Mouse (Mus musculus) lung, postnatal 0 days (tissue): ENCODE data around the gene Muc1. TPM values are rescaled to one million over a fixed set of nuclear protein-coding genes. Genes with fewer than 3 reads are reported as not detected.

Experiments used
- ATAC-seq: fragments of 200-750 bp; cut with Nextera tagmentation; 2 replicates; pipeline ENCODE4 v1.8.0; 2017; ENCODE audit warnings: moderate library complexity
- DNase-seq: peaks from one replicate; pipeline ENCODE4 v3.0.0-alpha.2; 2016; ENCODE audit warnings: low spot score
- H3K27ac ChIP-seq: fragments of 300-500 bp; sonication (generic); 2 replicates; pipeline ENCODE4 v1.5.1; 2014; ENCODE audit warnings: antibody characterized with exemption, mild to moderate bottlenecking, low read length, mixed read lengths
- H3K27me3 ChIP-seq: fragments of 300-500 bp; sonication (generic); replicated peaks from 2 replicates; pipeline ENCODE4 v1.6.1; 2014; ENCODE audit warnings: low read length, mixed read lengths; ENCODE audit not compliant: insufficient read depth
- H3K36me3 ChIP-seq: fragments of 300-500 bp; sonication (generic); 2 replicates; pipeline ENCODE4 v1.6.1; 2014; ENCODE audit warnings: low read length, mixed read lengths; ENCODE audit not compliant: insufficient read depth
- H3K4me1 ChIP-seq: fragments of 300-500 bp; sonication (generic); 2 replicates; pipeline ENCODE4 v1.6.1; 2014; ENCODE audit warnings: antibody characterized with exemption, low read depth, low read length, mixed read lengths; ENCODE audit not compliant: insufficient read depth
- H3K4me2 ChIP-seq: fragments of 300-500 bp; sonication (generic); replicated peaks from 2 replicates; pipeline ENCODE4 v1.6.1; 2014; ENCODE audit warnings: low read depth, mild to moderate bottlenecking, low read length, moderate library complexity, mixed read lengths
- H3K4me3 ChIP-seq: fragments of 300-500 bp; sonication (generic); 2 replicates; pipeline ENCODE4 v1.5.1; 2014; ENCODE audit warnings: low read depth, low read length
- H3K9ac ChIP-seq: fragments of 300-500 bp; sonication (generic); replicated peaks from 2 replicates; pipeline ENCODE4 v1.6.1; 2014; ENCODE audit warnings: low read depth, mild to moderate bottlenecking
- H3K9me3 ChIP-seq: fragments of 300-500 bp; sonication (generic); 2 replicates; pipeline ENCODE4 v1.6.1; 2016; ENCODE audit warnings: low read length, mixed read lengths
- CTCF ChIP-seq: IDR thresholded peaks from 2 replicates; pipeline ENCODE4 v1.5.1; 2016; ENCODE audit warnings: antibody characterized with exemption, mild to moderate bottlenecking
- EP300 ChIP-seq: IDR thresholded peaks from 2 replicates; pipeline ENCODE4 v1.6.1; 2016; ENCODE audit warnings: antibody characterized with exemption, mild to moderate bottlenecking, control low read depth
- WGBS: fragments of 180-500 bp; shearing (Covaris S2); extraction: QIAGEN DNeasy Blood & Tissue Kit; methylation state at CpG from one replicate; pipeline ENCODE4 v1.1.7; 2014; 5-methylcytosine and 5-hydroxymethylcytosine counted together
- polyA plus RNA-seq: library from polyadenylated mRNA; unstranded; fragments of >200 nt; fragmentation: Nextera tagmentation; extraction: Ambion mirVana; gene quantifications from 2 replicates; pipeline ENCODE4 v1.2.1, GENCODE M21; 2015

The Muc1 gene
- polyA plus RNA-seq, 1 experiment from 2014 or later: 307 TPM

- TF ChIP-seq CTCF: no peak
- no peak for TF ChIP-seq EP300
- peaks cover 11% of the 10 kb centered on the region for H3K4me1 ChIP-seq
- H3K27ac ChIP-seq: no peak overlapping the region
- no peak overlapping the region for H3K4me3 ChIP-seq
- H3K27me3 ChIP-seq: no peaks in the 10 kb centered on the region
- H3K9me3 ChIP-seq: no peaks in the 10 kb centered on the region
- WGBS: 53% methylated on average over 12 of the region's 12 CpGs
- no peak overlapping the region for H3K9ac ChIP-seq
- no peaks in the 10 kb centered on the region for H3K36me3 ChIP-seq
- no peak for ATAC-seq
- no peak for DNase-seq
- H3K4me2 ChIP-seq: peak overlapping the region; percentile 27
Observed at GRCm38 (mm10) chr3:89225321-89225815, 3.5 kb upstream of the Muc1 start.

DNA sequence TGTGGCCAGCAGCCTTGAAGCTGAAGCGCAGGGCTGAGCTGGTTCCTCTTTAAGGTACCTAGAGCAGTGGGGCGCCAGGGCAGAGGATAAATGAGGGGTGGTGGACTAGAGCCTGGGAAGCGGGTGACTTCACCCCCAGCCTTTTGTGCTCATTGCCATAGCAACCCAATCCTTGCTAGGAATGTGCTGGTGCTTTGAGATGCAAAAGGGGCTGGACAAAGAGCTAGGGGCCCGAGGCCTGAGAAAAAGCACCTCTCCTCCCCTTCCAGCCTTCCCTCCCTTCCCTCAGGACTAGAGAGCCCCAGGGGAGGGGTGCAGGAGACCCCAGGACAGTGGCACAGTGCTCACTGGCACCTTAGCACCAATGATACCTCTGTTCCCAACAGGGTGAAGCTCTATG lies 2.9 kb upstream of the Muc1 start:
- H3K9me3 ChIP-seq: no peaks in the 10 kb centered on the region
- ATAC-seq (no peak), DNase-seq (peak; percentile 56)
- WGBS: 50% methylated on average over 4 of the region's 4 CpGs
- H3K9ac ChIP-seq: no peak overlapping the region
- no peak for TF ChIP-seq EP300
- TF ChIP-seq CTCF: no peak
- no peaks in the 10 kb centered on the region for H3K36me3 ChIP-seq
- no peak overlapping the region for H3K4me3 ChIP-seq
- no peak overlapping the region for H3K27ac ChIP-seq
- no peaks in the 10 kb centered on the region for H3K27me3 ChIP-seq
- peaks cover 11% of the 10 kb centered on the region for H3K4me1 ChIP-seq
- peak overlapping the region; percentile 69 for H3K4me2 ChIP-seq

GRCm38 (mm10) chr3:89226361-89226760 lies 2.5 kb upstream of the Muc1 start:
- Histone ChIP-seq H3K27ac (no peak overlapping the region), H3K36me3 (no peaks in the 10 kb centered on the region), H3K4me3 (0 out of 2 replicates have a peak overlapping the region, but pooled peaks have one; percentile 36), H3K27me3 (no peaks in the 10 kb centered on the region), H3K9me3 (no peaks in the 10 kb centered on the region), H3K4me2 (peak overlapping the region; percentile 69), H3K9ac (no peak overlapping the region), H3K4me1 (peaks cover 11% of the 10 kb centered on the region)
- TF ChIP-seq CTCF (no peak), EP300 (no peak)
- ATAC-seq (no peak), DNase-seq (no peak)
- 28% methylated on average over 11 of the region's 11 CpGs for WGBS

DNA sequence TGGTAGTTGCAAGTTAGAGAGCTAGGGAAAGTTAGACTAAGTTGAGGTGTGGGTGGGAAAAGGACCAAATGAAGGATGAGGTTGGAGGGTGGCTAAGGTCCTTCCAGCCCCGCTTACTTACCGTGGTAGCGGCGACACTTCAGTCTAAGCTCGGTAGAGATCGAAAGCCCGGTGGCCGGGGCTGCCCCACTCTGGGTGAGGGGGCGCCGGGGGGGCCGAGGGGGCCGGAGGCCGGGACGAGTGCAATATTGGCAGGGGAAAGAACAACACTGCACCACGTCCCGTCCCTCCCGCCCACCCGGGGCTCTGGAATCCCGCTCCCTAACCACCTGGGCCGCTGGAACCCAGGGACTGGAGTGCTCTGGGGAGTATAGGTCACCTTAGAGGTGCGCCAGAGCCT lies 2.0 kb upstream of the Muc1 start, which contains the start of gene Mtx1:
TSS of gene Mtx1 (minus strand) at position 189 of the 400 bp plus-strand sequence.
- 6% methylated on average over 13 of the region's 21 CpGs for WGBS
- Histone ChIP-seq H3K9ac (no peak within 1 kb of the TSS; the same call in 1 of the 2 replicates), H3K4me1 (peaks cover 11% of the 10 kb centered on the region), H3K27ac (peak within 1 kb of the TSS; percentile 85), H3K27me3 (no peaks in the 10 kb centered on the region), H3K4me3 (peak within 1 kb of the TSS; percentile 36), H3K36me3 (no peaks in the 10 kb centered on the region), H3K9me3 (no peaks in the 10 kb centered on the region), H3K4me2 (peak within 1 kb of the TSS; percentile 69)
- no peak for DNase-seq
- TF ChIP-seq CTCF: no peak
- TF ChIP-seq EP300: no peak
- ATAC-seq: no peak

GRCm38 (mm10) chr3:89227307-89228179 lies 1.3 kb upstream of the Muc1 start:
- Histone ChIP-seq H3K4me2 (peak overlapping the region; percentile 69), H3K9ac (no peak overlapping the region; the same call in 1 of the 2 replicates), H3K4me3 (peak overlapping the region; percentile 36), H3K27me3 (no peaks in the 10 kb centered on the region), H3K9me3 (no peaks in the 10 kb centered on the region), H3K4me1 (peaks cover 11% of the 10 kb centered on the region), H3K27ac (peak overlapping the region; percentile 85), H3K36me3 (no peaks in the 10 kb centered on the region)
- WGBS: 5% methylated on average over 41 of the region's 41 CpGs
- no peak for TF ChIP-seq EP300
- no peak for TF ChIP-seq CTCF
- DNase-seq (peak; percentile 96), ATAC-seq (peak; percentile 78)

GRCm38 (mm10) chr3:89228180-89228549 lies 692 bp upstream of the Muc1 start:
- ATAC-seq: peak; percentile 62

More at GRCm38 (mm10) chr3:89228180-89228549, 692 bp upstream of the Muc1 start:
- no peaks in the 10 kb centered on the region for H3K36me3 ChIP-seq
- peak overlapping the region; percentile 85 for H3K27ac ChIP-seq
- WGBS: 0% methylated on average over 20 of the region's 20 CpGs
- H3K9me3 ChIP-seq: no peaks in the 10 kb centered on the region
- H3K4me1 ChIP-seq: peaks cover 15% of the 10 kb centered on the region
- peak; percentile 96 for DNase-seq
- H3K4me3 ChIP-seq: peak overlapping the region; percentile 36
- H3K27me3 ChIP-seq: no peaks in the 10 kb centered on the region
- TF ChIP-seq EP300 (no peak; the same call in none of the 2 replicates), CTCF (peak; percentile 96)
- H3K9ac ChIP-seq: 0 out of 2 replicates have a peak overlapping the region, but pooled peaks have one; percentile 19
- peak overlapping the region; percentile 69 for H3K4me2 ChIP-seq
